Mouse (Mus musculus): Measurements from ENCODE around the gene Vmn2r3.
"Not testable (repeated sequence)": the region's sequence is repeated elsewhere in the genome, so short reads cannot be mapped to it uniquely, and the experiment has no call there.

Vmn2r3 gene

GRCm38 (mm10) chr3:64289609-64290008 is at the start of gene Vmn2r3:
Gene Vmn2r3, minus strand, starts transcription at chr3:64289709.
- DNase-seq (ENCODE audit: low spot score in 2 of 2), result no peak

- no peak for DNase-seq (ENCODE audit: low spot score in 2 of 2)
Observed at GRCm38 (mm10) chr3:64332548-64332947, 43.0 kb upstream of the Vmn2r3 start.

GRCm38 (mm10) chr3:64321824-64322223 is 32.3 kb upstream of the Vmn2r3 start:
- DNase-seq (ENCODE audit: low spot score in 2 of 2), result no peak

GRCm38 (mm10) chr3:64306799-64307198 is 17.3 kb upstream of the Vmn2r3 start:
- DNase-seq (ENCODE audit: low spot score in 2 of 2), result no peak

- no peak for DNase-seq (ENCODE audit: low spot score in 2 of 2)
Observed at GRCm38 (mm10) chr3:64265762-64266112, 23.8 kb downstream of the Vmn2r3 start.

GRCm38 (mm10) chr3:64265056-64265761 is 24.3 kb downstream of the Vmn2r3 start:
- DNase-seq (ENCODE audit: low spot score in 2 of 2), result not testable (repeated sequence)

- DNase-seq (ENCODE audit: low spot score in 2 of 2), result no peak
Observed at GRCm38 (mm10) chr3:64259582-64259981, 29.9 kb downstream of the Vmn2r3 start.

GRCm38 (mm10) chr3:64251646-64252045 is 37.9 kb downstream of the Vmn2r3 start:
- no peak for DNase-seq (ENCODE audit: low spot score in 2 of 2)

- not testable (repeated sequence) for DNase-seq (ENCODE audit: low spot score in 2 of 2)
Observed at GRCm38 (mm10) chr3:64250461-64250860, 39.0 kb downstream of the Vmn2r3 start.

- not testable (repeated sequence) for DNase-seq (ENCODE audit: low spot score in 2 of 2)
Observed at GRCm38 (mm10) chr3:64235459-64235858, 54.0 kb downstream of the Vmn2r3 start.

- not testable (repeated sequence) for DNase-seq (ENCODE audit: low spot score in 2 of 2)
Observed at GRCm38 (mm10) chr3:64233655-64234054, 55.9 kb downstream of the Vmn2r3 start.

- no peak for DNase-seq (ENCODE audit: low spot score in 2 of 2)
Observed at GRCm38 (mm10) chr3:64227243-64227642, 62.3 kb downstream of the Vmn2r3 start.
